Mouse (Mus musculus): ENCODE data around the gene Nfe2l3.

Nfe2l3 gene

GRCm38 (mm10) chr6:51486731-51487130, 54.3 kb downstream of the Nfe2l3 start:
- DNase-seq = no peak

- DNase-seq = peak; percentile 68 to 81
Measured at GRCm38 (mm10) chr6:51489787-51490186, 57.3 kb downstream of the Nfe2l3 start.

GRCm38 (mm10) chr6:51497321-51498111, 65.0 kb downstream of the Nfe2l3 start:
- DNase-seq = no peak

- no peak for DNase-seq
Measured at GRCm38 (mm10) chr6:51505671-51506070, 73.2 kb downstream of the Nfe2l3 start.

GRCm38 (mm10) chr6:51507556-51507955, 75.1 kb downstream of the Nfe2l3 start:
- no peak for DNase-seq

Data from cerebellum, postnatal 10 days (tissue).